Mouse (Mus musculus): ENCODE results near the gene Mog.

- no peak for TF ChIP-seq POLR2A (IDR thresholded peaks at IDR 0.05; ENCODE audit: insufficient read length, low read depth)
- no peak for TF ChIP-seq TCF12 (IDR thresholded peaks at IDR 0.05; ENCODE audit: insufficient read depth, poor library complexity, severe bottlenecking)
- no peak for TF ChIP-seq POLR2AphosphoS2 (IDR thresholded peaks at IDR 0.05; ENCODE audit: insufficient read length, low read depth)
- no peak for TF ChIP-seq MAX (IDR thresholded peaks at IDR 0.05; ENCODE audit: low read depth)
- TF ChIP-seq E2F4 (IDR thresholded peaks at IDR 0.05; ENCODE audit: insufficient read depth), result no peak
- TF ChIP-seq CEBPB (IDR thresholded peaks at IDR 0.05; ENCODE audit: insufficient read depth, poor library complexity, severe bottlenecking), result no peak
- TF ChIP-seq MYOG (IDR thresholded peaks at IDR 0.05; ENCODE audit: control insufficient read depth in 1 of 3, insufficient read depth in 1 of 3, insufficient read length in 2 of 3, low read depth in 2 of 3), result no peak
- no peak for TF ChIP-seq SRF (IDR thresholded peaks at IDR 0.05; ENCODE audit: control insufficient read depth, insufficient read length, low read depth)
- TF ChIP-seq MYOD1 (IDR thresholded peaks at IDR 0.05; ENCODE audit: control insufficient read depth in 1 of 3, insufficient read length in 2 of 3, low read depth in 2 of 3), result no peak
- TF ChIP-seq USF1 (IDR thresholded peaks at IDR 0.05; ENCODE audit: low read depth), result no peak
- no peak for TF ChIP-seq TCF3 (IDR thresholded peaks at IDR 0.05; ENCODE audit: insufficient read length, low read depth)
These were observed 39.0 kb upstream of the Mog start for GRCm38 (mm10) chr17:37062101-37062641.
